Mouse (Mus musculus): Measurements from ENCODE around the gene Prss48.

DNA sequence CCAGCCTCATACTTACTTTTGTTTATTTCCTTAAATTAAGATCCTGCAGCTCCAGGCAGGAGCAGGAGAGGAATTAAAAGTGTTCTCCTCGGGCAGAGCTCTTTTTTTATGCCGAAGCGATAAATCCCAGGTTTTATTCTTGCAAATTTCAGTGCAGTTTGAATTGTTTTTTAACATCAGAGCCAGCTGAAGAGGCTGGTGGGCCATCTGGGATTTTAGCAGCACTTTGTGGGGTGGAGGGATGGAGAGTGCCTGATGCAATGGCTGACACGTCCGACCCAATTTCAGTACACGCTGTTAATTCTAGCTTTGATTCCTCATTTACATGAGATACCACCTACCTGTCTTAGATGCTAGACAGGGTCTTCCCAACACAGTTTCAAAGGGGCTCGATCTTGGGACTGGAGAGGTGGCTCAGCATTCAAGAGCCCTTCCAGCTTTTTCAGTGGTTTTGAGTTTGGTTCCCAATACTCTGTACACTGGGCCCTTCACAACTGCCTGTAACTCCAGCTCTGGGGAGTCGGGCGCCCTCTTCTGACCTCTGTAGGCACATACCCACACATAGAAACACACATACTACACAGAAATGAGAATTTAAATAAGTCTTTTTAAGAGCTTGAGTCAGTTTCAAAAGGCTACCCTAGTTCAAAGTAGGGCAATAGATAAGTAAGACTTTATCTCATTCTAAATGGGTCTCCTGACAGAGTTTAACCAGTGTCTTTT is 45.6 kb upstream of the Prss48 start:
- TF ChIP-seq CTCF (IDR thresholded peaks at IDR 0.05; ENCODE audit: insufficient read depth, low read length) (no peak), POLR2A (IDR thresholded peaks at IDR 0.05; ENCODE audit: borderline replicate concordance, extremely low read depth, low read depth, low read length) (no peak)
